Mouse (Mus musculus): Measurements from ENCODE around the gene Fam78b. TPM values are rescaled to one million over a fixed set of nuclear protein-coding genes. Genes with fewer than 3 reads are reported as not detected.

Fam78b gene
- polyA plus RNA-seq, 1 experiment: 43.3 TPM

GRCm38 (mm10) chr1:167123551-167123950 lies 122.3 kb downstream of the Fam78b start:
- TF ChIP-seq POLR2A (IDR thresholded peaks at IDR 0.05; ENCODE audit: borderline replicate concordance, extremely low read depth, insufficient read depth, insufficient read length, poor library complexity, severe bottlenecking) (no peak), CTCF (IDR thresholded peaks at IDR 0.05; ENCODE audit: borderline replicate concordance, extremely low read depth, insufficient read depth, insufficient read length) (no peak)
- no peak for DNase-seq (ENCODE audit: low read depth)

GRCm38 (mm10) chr1:167125870-167126269 lies 124.7 kb downstream of the Fam78b start:
- no peak for DNase-seq (ENCODE audit: low read depth)
- TF ChIP-seq CTCF (IDR thresholded peaks at IDR 0.05; ENCODE audit: borderline replicate concordance, extremely low read depth, insufficient read depth, insufficient read length) (no peak), POLR2A (IDR thresholded peaks at IDR 0.05; ENCODE audit: borderline replicate concordance, extremely low read depth, insufficient read depth, insufficient read length, poor library complexity, severe bottlenecking) (no peak)

GRCm38 (mm10) chr1:167126292-167126691 lies 125.1 kb downstream of the Fam78b start:
- TF ChIP-seq POLR2A (IDR thresholded peaks at IDR 0.05; ENCODE audit: borderline replicate concordance, extremely low read depth, insufficient read depth, insufficient read length, poor library complexity, severe bottlenecking) (no peak), CTCF (IDR thresholded peaks at IDR 0.05; ENCODE audit: borderline replicate concordance, extremely low read depth, insufficient read depth, insufficient read length) (no peak)
- DNase-seq (ENCODE audit: low read depth): no peak

GRCm38 (mm10) chr1:167135748-167136147 lies 134.5 kb downstream of the Fam78b start:
- DNase-seq (ENCODE audit: low read depth): no peak
- TF ChIP-seq POLR2A (IDR thresholded peaks at IDR 0.05; ENCODE audit: borderline replicate concordance, extremely low read depth, insufficient read depth, insufficient read length, poor library complexity, severe bottlenecking): no peak
- TF ChIP-seq CTCF (IDR thresholded peaks at IDR 0.05; ENCODE audit: borderline replicate concordance, extremely low read depth, insufficient read depth, insufficient read length): no peak
